Mouse (Mus musculus): ENCODE data around the gene Dner. TPM values are rescaled to one million over a fixed set of nuclear protein-coding genes. Genes with fewer than 3 reads are reported as not detected.

The Dner gene
- total RNA-seq, 1 experiment, result 2.1 TPM

DNA sequence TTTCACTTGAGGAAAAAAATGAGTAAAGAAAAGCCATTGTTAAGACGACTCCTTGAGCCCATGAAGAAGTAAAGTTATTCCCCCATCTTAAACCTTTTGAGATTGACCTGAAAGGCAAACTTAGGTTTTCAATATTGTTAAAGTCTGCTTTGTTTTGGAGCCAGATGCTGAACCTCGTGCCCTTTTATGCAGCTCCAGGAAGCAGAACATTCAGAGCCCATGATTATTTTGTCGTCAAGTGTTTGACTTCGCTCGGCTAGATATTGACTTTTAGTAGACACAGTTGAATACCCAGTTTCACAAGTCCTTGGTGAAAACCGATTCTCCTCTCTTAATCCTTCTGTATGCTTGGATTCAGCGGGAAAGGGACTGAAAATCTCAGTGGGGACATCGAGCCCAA lies 300.1 kb downstream of the Dner start:
- no peak overlapping the region for H3K27ac ChIP-seq (ENCODE audit: insufficient read depth, low read depth, low read length, poor library complexity, severe bottlenecking)
- in situ Hi-C loops (cut with MboI; ENCODE audit: low sequenced_read_pairs in 2 of 2, unreplicated experiment in 2 of 2), result no loop called here
- no peaks in the 10 kb centered on the region for H3K4me1 ChIP-seq (ENCODE audit: control insufficient read depth in 2 of 2, insufficient read depth in 2 of 2, low read length in 2 of 2, poor library complexity in 1 of 2)
- DNase-seq (ENCODE audit: low read depth, low spot score), result no peak
- no peak overlapping the region for H3K4me3 ChIP-seq (ENCODE audit: insufficient read depth in 1 of 2, low read depth in 1 of 2, low read length in 2 of 2, poor library complexity in 1 of 2, severe bottlenecking in 1 of 2)
- no peaks in the 10 kb centered on the region for H3K9me3 ChIP-seq (ENCODE audit: control insufficient read depth, insufficient read depth, low read depth, low read length)
- TF ChIP-seq HCFC1 (IDR thresholded peaks at IDR 0.05; ENCODE audit: borderline replicate concordance, insufficient read depth, low read length) (no peak), CHD2 (IDR thresholded peaks at IDR 0.05; ENCODE audit: low read depth, low read length) (no peak), ZC3H11A (IDR thresholded peaks at IDR 0.05; ENCODE audit: borderline replicate concordance, low read depth, low read length) (no peak), MAFK (IDR thresholded peaks at IDR 0.05; ENCODE audit: insufficient read depth, low read depth, low read length) (no peak), ZNF384 (IDR thresholded peaks at IDR 0.05; ENCODE audit: low read depth, low read length) (no peak)
- H3K36me3 ChIP-seq (ENCODE audit: control insufficient read depth, insufficient read depth, low read length, poor library complexity, severe bottlenecking), result no peaks in the 10 kb centered on the region
- no peak overlapping the region for H3K9ac ChIP-seq (ENCODE audit: insufficient read depth, low read depth, low read length, poor library complexity, severe bottlenecking)

DNA sequence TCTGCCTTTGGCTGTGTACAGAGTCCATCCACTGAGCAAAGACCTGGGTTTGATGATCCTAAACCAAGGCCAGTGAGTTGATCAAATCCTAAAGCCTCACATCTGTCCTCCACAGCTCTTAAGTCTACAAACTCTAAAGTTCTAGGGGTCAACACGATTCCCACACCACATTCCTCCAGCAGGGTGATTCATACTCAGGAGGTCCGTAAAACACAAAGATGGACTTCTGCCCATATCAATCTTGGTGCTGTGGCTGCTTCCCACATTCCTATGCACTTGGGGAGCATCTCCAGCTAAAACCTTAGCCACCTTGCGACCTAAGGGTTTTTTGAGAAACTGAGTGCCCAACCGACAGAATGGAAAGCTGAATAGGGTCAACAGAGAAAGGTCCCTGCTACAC lies 305.1 kb downstream of the Dner start:
- Histone ChIP-seq H3K9ac (ENCODE audit: insufficient read depth, low read depth, low read length, poor library complexity, severe bottlenecking) (no peak overlapping the region), H3K9me3 (ENCODE audit: control insufficient read depth, insufficient read depth, low read depth, low read length) (no peaks in the 10 kb centered on the region), H3K36me3 (ENCODE audit: control insufficient read depth, insufficient read depth, low read length, poor library complexity, severe bottlenecking) (no peaks in the 10 kb centered on the region), H3K27ac (ENCODE audit: insufficient read depth, low read depth, low read length, poor library complexity, severe bottlenecking) (no peak overlapping the region), H3K4me3 (ENCODE audit: insufficient read depth in 1 of 2, low read depth in 1 of 2, low read length in 2 of 2, poor library complexity in 1 of 2, severe bottlenecking in 1 of 2) (no peak overlapping the region), H3K4me1 (ENCODE audit: control insufficient read depth in 2 of 2, insufficient read depth in 2 of 2, low read length in 2 of 2, poor library complexity in 1 of 2) (no peaks in the 10 kb centered on the region)
- no peak for DNase-seq (ENCODE audit: low read depth, low spot score)
- in situ Hi-C loops (cut with MboI; ENCODE audit: low sequenced_read_pairs in 2 of 2, unreplicated experiment in 2 of 2), result no loop called here
- TF ChIP-seq CHD2 (IDR thresholded peaks at IDR 0.05; ENCODE audit: low read depth, low read length) (no peak), MAFK (IDR thresholded peaks at IDR 0.05; ENCODE audit: insufficient read depth, low read depth, low read length) (no peak), HCFC1 (IDR thresholded peaks at IDR 0.05; ENCODE audit: borderline replicate concordance, insufficient read depth, low read length) (no peak), ZC3H11A (IDR thresholded peaks at IDR 0.05; ENCODE audit: borderline replicate concordance, low read depth, low read length) (no peak)

DNA sequence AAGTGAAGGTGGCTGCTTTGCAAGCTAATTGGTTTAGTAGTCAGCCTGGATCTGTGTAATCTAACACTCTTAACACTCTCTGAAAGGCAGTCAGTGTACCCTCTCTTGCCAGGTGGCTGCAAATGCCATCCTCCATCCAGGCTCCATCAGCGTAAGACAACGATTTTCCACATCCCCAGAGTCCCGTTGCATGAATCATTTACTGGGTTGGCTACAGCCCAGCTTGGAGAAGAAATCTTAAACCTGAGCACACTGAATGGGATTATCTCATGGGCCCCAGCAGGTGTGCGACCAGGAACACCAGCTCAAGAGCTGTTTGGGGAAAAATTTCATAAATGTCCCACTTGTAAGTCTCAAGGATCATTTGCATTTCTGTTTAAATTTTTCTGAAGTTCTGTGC lies 308.4 kb downstream of the Dner start:
- in situ Hi-C loops (cut with MboI; ENCODE audit: low sequenced_read_pairs in 2 of 2, unreplicated experiment in 2 of 2), result no loop called here
- no peak overlapping the region for H3K27ac ChIP-seq (ENCODE audit: insufficient read depth, low read depth, low read length, poor library complexity, severe bottlenecking)
- no peak overlapping the region for H3K9ac ChIP-seq (ENCODE audit: insufficient read depth, low read depth, low read length, poor library complexity, severe bottlenecking)
- no peak for DNase-seq (ENCODE audit: low read depth, low spot score)
- no peaks in the 10 kb centered on the region; the same call in 1 of the 2 replicates for H3K36me3 ChIP-seq (ENCODE audit: control insufficient read depth, insufficient read depth, low read length, poor library complexity, severe bottlenecking)
- no peaks in the 10 kb centered on the region for H3K9me3 ChIP-seq (ENCODE audit: control insufficient read depth, insufficient read depth, low read depth, low read length)
- no peaks in the 10 kb centered on the region for H3K4me1 ChIP-seq (ENCODE audit: control insufficient read depth in 2 of 2, insufficient read depth in 2 of 2, low read length in 2 of 2, poor library complexity in 1 of 2)
- TF ChIP-seq MAFK (IDR thresholded peaks at IDR 0.05; ENCODE audit: insufficient read depth, low read depth, low read length), result no peak
- TF ChIP-seq ZC3H11A (IDR thresholded peaks at IDR 0.05; ENCODE audit: borderline replicate concordance, low read depth, low read length), result no peak
- no peak for TF ChIP-seq ZNF384 (IDR thresholded peaks at IDR 0.05; ENCODE audit: low read depth, low read length)
- no peak for TF ChIP-seq CHD2 (IDR thresholded peaks at IDR 0.05; ENCODE audit: low read depth, low read length)
- no peak for TF ChIP-seq HCFC1 (IDR thresholded peaks at IDR 0.05; ENCODE audit: borderline replicate concordance, insufficient read depth, low read length)
- no peak overlapping the region for H3K4me3 ChIP-seq (ENCODE audit: insufficient read depth in 1 of 2, low read depth in 1 of 2, low read length in 2 of 2, poor library complexity in 1 of 2, severe bottlenecking in 1 of 2)

DNA sequence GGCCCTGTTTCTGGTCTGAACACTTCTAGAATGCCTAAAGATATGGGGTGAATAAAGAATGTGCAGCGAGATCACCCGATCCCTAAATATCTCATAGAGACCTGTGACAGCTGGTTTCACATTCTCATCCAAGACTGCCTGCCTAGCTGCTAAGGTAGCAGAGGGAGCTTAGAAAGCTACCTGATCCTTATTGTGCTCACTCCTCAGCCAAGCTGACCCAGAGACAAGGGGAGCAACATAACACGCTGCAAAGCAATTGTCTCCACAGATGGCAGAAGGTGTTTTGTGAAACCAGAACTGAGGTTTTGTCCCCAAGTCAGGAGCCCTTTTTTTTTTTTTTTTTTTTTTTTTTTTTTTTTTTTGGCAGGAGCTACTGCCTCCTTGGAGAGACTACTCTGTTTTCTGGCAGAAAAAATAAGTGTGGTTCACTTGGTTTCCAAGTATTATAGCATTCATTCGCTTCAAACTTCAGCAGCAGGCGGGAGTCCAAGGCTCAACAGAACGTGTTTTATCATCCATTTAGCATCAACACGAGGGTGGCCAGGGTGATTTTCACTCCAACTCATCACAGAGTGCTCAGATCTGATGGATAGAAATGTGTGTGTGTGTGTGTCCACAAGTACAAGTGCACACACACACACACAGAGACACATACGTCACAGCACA lies 309.4 kb downstream of the Dner start:
- no peaks in the 10 kb centered on the region; the same call in 1 of the 2 replicates for H3K36me3 ChIP-seq (ENCODE audit: control insufficient read depth, insufficient read depth, low read length, poor library complexity, severe bottlenecking)
- no peak for DNase-seq (ENCODE audit: low read depth, low spot score)
- no peak overlapping the region for H3K27ac ChIP-seq (ENCODE audit: insufficient read depth, low read depth, low read length, poor library complexity, severe bottlenecking)
- H3K4me3 ChIP-seq (ENCODE audit: insufficient read depth in 1 of 2, low read depth in 1 of 2, low read length in 2 of 2, poor library complexity in 1 of 2, severe bottlenecking in 1 of 2), result no peak overlapping the region
- H3K9ac ChIP-seq (ENCODE audit: insufficient read depth, low read depth, low read length, poor library complexity, severe bottlenecking), result no peak overlapping the region
- TF ChIP-seq CHD2 (IDR thresholded peaks at IDR 0.05; ENCODE audit: low read depth, low read length) (no peak), ZNF384 (IDR thresholded peaks at IDR 0.05; ENCODE audit: low read depth, low read length) (peak; percentile 42; the same call in 1 of the 2 replicates)
- no peaks in the 10 kb centered on the region for H3K9me3 ChIP-seq (ENCODE audit: control insufficient read depth, insufficient read depth, low read depth, low read length)
- no peaks in the 10 kb centered on the region for H3K4me1 ChIP-seq (ENCODE audit: control insufficient read depth in 2 of 2, insufficient read depth in 2 of 2, low read length in 2 of 2, poor library complexity in 1 of 2)
- in situ Hi-C loops (cut with MboI; ENCODE audit: low sequenced_read_pairs in 2 of 2, unreplicated experiment in 2 of 2), result no loop called here

GRCm38 (mm10) chr1:84382709-84383108 lies 313.3 kb downstream of the Dner start:
- Histone ChIP-seq H3K9me3 (ENCODE audit: control insufficient read depth, insufficient read depth, low read depth, low read length) (no peaks in the 10 kb centered on the region), H3K27ac (ENCODE audit: insufficient read depth, low read depth, low read length, poor library complexity, severe bottlenecking) (no peak overlapping the region), H3K4me1 (ENCODE audit: control insufficient read depth in 2 of 2, insufficient read depth in 2 of 2, low read length in 2 of 2, poor library complexity in 1 of 2) (no peaks in the 10 kb centered on the region), H3K36me3 (ENCODE audit: control insufficient read depth, insufficient read depth, low read length, poor library complexity, severe bottlenecking) (no peaks in the 10 kb centered on the region; the same call in 1 of the 2 replicates), H3K9ac (ENCODE audit: insufficient read depth, low read depth, low read length, poor library complexity, severe bottlenecking) (no peak overlapping the region), H3K4me3 (ENCODE audit: insufficient read depth in 1 of 2, low read depth in 1 of 2, low read length in 2 of 2, poor library complexity in 1 of 2, severe bottlenecking in 1 of 2) (no peak overlapping the region)
- no peak for DNase-seq (ENCODE audit: low read depth, low spot score)
- in situ Hi-C loops (cut with MboI; ENCODE audit: low sequenced_read_pairs in 2 of 2, unreplicated experiment in 2 of 2), result no loop called here
- TF ChIP-seq ZC3H11A (IDR thresholded peaks at IDR 0.05; ENCODE audit: borderline replicate concordance, low read depth, low read length), result no peak
- no peak for TF ChIP-seq HCFC1 (IDR thresholded peaks at IDR 0.05; ENCODE audit: borderline replicate concordance, insufficient read depth, low read length)
- no peak for TF ChIP-seq ZNF384 (IDR thresholded peaks at IDR 0.05; ENCODE audit: low read depth, low read length)
- TF ChIP-seq MAFK (IDR thresholded peaks at IDR 0.05; ENCODE audit: insufficient read depth, low read depth, low read length), result no peak
- no peak for TF ChIP-seq CHD2 (IDR thresholded peaks at IDR 0.05; ENCODE audit: low read depth, low read length)

Measured in ES-E14 (cell line).